Mouse (Mus musculus): ENCODE results near the gene Olfr806.

Gene Olfr806

GRCm38 (mm10) chr10:129741821-129742220, at the start of gene Olfr806:
Gene Olfr806, minus strand, starts transcription at chr10:129741921.
- DNase-seq (ENCODE audit: low read depth, low spot score): no peak

- DNase-seq (ENCODE audit: low read depth, low spot score): peak; percentile 48
Measured at GRCm38 (mm10) chr10:129778123-129778522, 36.4 kb upstream of the Olfr806 start.

- DNase-seq (ENCODE audit: low read depth, low spot score): no peak
Measured at GRCm38 (mm10) chr10:129774338-129774737, 32.6 kb upstream of the Olfr806 start, which contains the start of gene Olfr809. Gene Olfr809, plus strand, starts transcription at chr10:129774638.

GRCm38 (mm10) chr10:129765182-129765581, 23.5 kb upstream of the Olfr806 start, which contains the start of gene Olfr808:
Gene Olfr808, plus strand, starts transcription at chr10:129765482.
- DNase-seq (ENCODE audit: low read depth, low spot score): no peak

GRCm38 (mm10) chr10:129757693-129758092, 16.0 kb upstream of the Olfr806 start, which contains the start of gene Olfr807:
Gene Olfr807, minus strand, starts transcription at chr10:129757793.
- DNase-seq (ENCODE audit: low read depth, low spot score): no peak

- no peak for DNase-seq (ENCODE audit: low read depth, low spot score)
Measured at GRCm38 (mm10) chr10:129729275-129729674, 12.4 kb downstream of the Olfr806 start, which contains the start of gene Olfr805. Gene Olfr805, minus strand, starts transcription at chr10:129729375.

GRCm38 (mm10) chr10:129702910-129703309, 38.8 kb downstream of the Olfr806 start, which contains the start of gene Olfr804:
Gene Olfr804, plus strand, starts transcription at chr10:129703210.
- no peak for DNase-seq (ENCODE audit: low read depth, low spot score)

- DNase-seq (ENCODE audit: low read depth, low spot score): no peak
Measured at GRCm38 (mm10) chr10:129694186-129694585, 47.5 kb downstream of the Olfr806 start, which contains the start of gene Olfr803. Gene Olfr803, minus strand, starts transcription at chr10:129694286.

GRCm38 (mm10) chr10:129688069-129688468, 53.7 kb downstream of the Olfr806 start, which contains the start of gene Olfr802:
Gene Olfr802, minus strand, starts transcription at chr10:129688169.
- DNase-seq (ENCODE audit: low read depth, low spot score): no peak
